Mouse (Mus musculus): ENCODE results near the gene Shb.

GRCm38 (mm10) chr4:45569521-45569920, 37.3 kb upstream of the Shb start:
- TF ChIP-seq POLR2A (IDR thresholded peaks at IDR 0.05; ENCODE audit: insufficient read length, low read depth): no peak
- TF ChIP-seq MYOD1 (IDR thresholded peaks at IDR 0.05; ENCODE audit: control insufficient read depth in 1 of 3, insufficient read length in 2 of 3, low read depth in 2 of 3): no peak
- no peak for TF ChIP-seq MAX (IDR thresholded peaks at IDR 0.05; ENCODE audit: low read depth)
- TF ChIP-seq POLR2AphosphoS2 (IDR thresholded peaks at IDR 0.05; ENCODE audit: insufficient read length, low read depth): no peak
- no peak for TF ChIP-seq MYOG (IDR thresholded peaks at IDR 0.05; ENCODE audit: control insufficient read depth in 1 of 3, insufficient read depth in 1 of 3, insufficient read length in 2 of 3, low read depth in 2 of 3)
- no peak for TF ChIP-seq TCF12 (IDR thresholded peaks at IDR 0.05; ENCODE audit: insufficient read depth, poor library complexity, severe bottlenecking)
- TF ChIP-seq USF1 (IDR thresholded peaks at IDR 0.05; ENCODE audit: low read depth): no peak
- no peak for TF ChIP-seq SRF (IDR thresholded peaks at IDR 0.05; ENCODE audit: control insufficient read depth, insufficient read length, low read depth)
- TF ChIP-seq CEBPB (IDR thresholded peaks at IDR 0.05; ENCODE audit: insufficient read depth, poor library complexity, severe bottlenecking): no peak
- TF ChIP-seq E2F4 (IDR thresholded peaks at IDR 0.05; ENCODE audit: insufficient read depth): no peak

Data from myocyte (in vitro differentiated cells).